Comparison of ENCODE assay signal across 23 mouse cellular contexts in the genomic region with DNA sequence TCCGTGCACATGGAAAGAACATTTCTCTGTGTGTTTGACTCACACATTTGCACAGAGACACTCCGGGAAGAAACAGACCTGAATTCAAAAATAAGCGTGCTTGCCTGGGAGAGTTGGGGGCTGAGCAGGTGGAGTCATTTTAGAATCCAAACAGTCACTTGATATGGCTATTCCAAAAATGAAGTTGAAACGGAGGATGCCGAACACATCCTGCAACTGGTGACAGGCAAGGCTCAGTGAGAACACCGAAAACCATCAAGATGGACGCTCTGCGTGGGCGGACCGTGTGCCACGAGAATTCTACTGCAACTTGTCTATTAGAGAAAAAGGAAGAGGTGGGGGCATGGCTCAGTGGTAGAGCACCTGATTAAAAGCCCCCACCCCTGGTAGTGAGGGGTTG. TPM values are rescaled to one million over a fixed set of nuclear protein-coding genes. Genes with fewer than 3 reads are reported as not detected.
"Had no signal": no experiment of that assay in that cellular context is flagged by ENCODE, and none has a peak within 500 bp of the region (broad histone marks: within the 10 kb centered on the region; RNA-seq: fewer than 3 reads in every experiment).

No protein-coding gene starts in this region.

- H3K4me3 ChIP-seq: layer of hippocampus, adult 2 months; limb, embryonic 10.5 days; limb, embryonic 13.5 days; liver, embryonic 12.5 days; liver, embryonic 15.5 days; lung, embryonic 15.5 days; megakaryocyte, embryonic 14.5 days; midbrain, embryonic 10.5 days; midbrain, embryonic 13.5 days; myocyte; neural tube, embryonic 13.5 days had no signal

- DNase-seq: kidney, adult 2 months; kidney, postnatal 25 days; layer of hippocampus, adult 9-11 months; liver; lung, adult 18-20 months; lung, postnatal 10 days; lung, postnatal 36 days; retina, postnatal 1 day; spleen, adult 18-20 months; thymus, postnatal 25 days had no signal

- H3K27ac ChIP-seq: kidney, postnatal 0 days; layer of hippocampus, adult 2 months; limb, embryonic 10.5 days; limb, embryonic 13.5 days; liver, embryonic 12.5 days; liver, embryonic 15.5 days; lung, embryonic 15.5 days; midbrain, embryonic 10.5 days; midbrain, embryonic 13.5 days; neural tube, embryonic 13.5 days had no signal

RNA-seq across cellular contexts. Expression of gene Wnk2, which starts 22.8 kb away (rescaled TPM):
- total RNA-seq: monocyte, adult 5-6 weeks had no signal
